Mouse (Mus musculus): Measurements from ENCODE around the gene Trim38.
"Not testable (repeated sequence)": the region's sequence is repeated elsewhere in the genome, so short reads cannot be mapped to it uniquely, and the experiment has no call there.

Gene Trim38

GRCm38 (mm10) chr13:23769613-23770012 is at the start of gene Trim38:
TSS of gene Trim38 (plus strand) at chr13:23769913.
- DNase-seq, result not testable (repeated sequence)

DNA sequence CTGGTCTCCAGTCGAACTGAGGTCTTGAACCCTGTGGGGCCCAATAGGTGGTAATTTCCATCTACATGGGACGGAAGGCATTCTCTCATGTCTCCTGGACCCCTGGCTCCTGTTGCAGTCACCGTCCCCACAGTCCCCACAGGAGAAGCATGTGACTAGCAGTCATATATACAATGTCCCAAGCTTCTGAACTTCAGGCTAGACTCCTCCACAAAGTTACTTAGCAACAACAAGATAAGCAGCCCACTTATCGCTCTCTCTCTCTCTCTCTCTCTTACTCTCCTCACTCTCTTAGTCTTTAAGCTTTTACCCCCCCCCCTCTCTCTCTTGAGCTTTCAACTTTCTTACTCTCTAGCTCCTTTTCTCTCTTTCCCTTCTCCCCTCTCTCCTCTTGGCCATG is 45.5 kb upstream of the Trim38 start:
- no peak for DNase-seq

DNA sequence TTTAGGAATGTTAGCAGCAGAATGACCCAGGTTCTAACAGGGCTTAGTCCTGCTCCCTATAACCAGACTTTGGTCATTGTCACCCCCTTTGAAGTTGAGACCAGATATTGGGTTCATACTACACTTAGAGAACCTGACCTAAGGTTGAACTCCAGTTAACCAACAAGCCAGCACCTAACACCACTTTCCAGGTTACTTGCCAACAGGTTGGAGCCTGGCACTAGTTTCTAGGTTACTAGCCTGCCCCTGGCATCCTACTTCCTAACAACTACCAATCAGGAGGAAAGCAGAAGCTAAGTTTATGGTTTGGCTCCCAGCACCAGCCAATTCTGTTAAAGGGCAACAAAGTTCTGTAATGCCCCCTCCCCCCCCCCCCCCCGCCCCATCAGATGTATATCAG is 44.5 kb upstream of the Trim38 start:
- no peak for DNase-seq

- DNase-seq, result no peak
These were observed 41.1 kb upstream of the Trim38 start for GRCm38 (mm10) chr13:23728472-23729191.

DNA sequence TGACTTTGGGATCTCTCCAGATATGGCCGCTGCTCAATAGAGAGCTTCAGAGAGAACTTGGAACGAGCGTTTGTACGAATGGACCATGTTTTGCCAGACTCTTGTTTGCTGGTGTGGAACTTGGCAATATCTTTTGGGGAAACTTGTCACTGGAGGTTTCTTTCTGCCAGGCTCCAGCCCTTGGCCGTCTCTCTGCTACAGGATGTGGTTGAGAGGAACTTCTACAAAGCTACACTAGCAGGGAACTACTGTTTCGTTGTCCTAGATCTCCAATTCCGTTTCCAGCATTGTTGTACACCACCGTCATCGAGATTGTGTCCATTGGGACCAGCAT is 40.6 kb upstream of the Trim38 start:
- DNase-seq, result no peak

- DNase-seq, result no peak
These were observed 40.0 kb upstream of the Trim38 start for GRCm38 (mm10) chr13:23729706-23730105.

DNA sequence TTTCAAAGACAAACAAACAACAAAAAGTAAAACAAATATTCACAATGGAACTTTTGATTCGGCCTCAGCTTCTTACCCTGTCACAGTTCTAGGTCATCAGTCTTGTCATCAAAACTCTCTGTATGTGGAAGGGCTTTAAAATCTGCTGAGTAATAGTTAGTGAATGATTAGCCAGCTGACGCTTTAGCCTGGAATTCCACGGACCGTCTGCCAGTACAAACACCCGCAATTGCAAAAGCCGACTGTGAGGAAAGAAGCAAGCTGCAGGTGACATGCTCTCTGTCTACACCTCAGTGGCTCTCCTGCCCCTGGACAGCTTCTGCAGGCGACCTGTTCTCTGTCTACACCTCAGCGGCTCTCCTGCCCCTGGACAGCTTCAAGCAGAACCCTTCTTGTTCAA is 39.2 kb upstream of the Trim38 start:
- no peak for DNase-seq

GRCm38 (mm10) chr13:23732156-23732804 is 37.4 kb upstream of the Trim38 start:
- no peak for DNase-seq

GRCm38 (mm10) chr13:23737091-23737490 is 32.6 kb upstream of the Trim38 start:
- no peak for DNase-seq

DNA sequence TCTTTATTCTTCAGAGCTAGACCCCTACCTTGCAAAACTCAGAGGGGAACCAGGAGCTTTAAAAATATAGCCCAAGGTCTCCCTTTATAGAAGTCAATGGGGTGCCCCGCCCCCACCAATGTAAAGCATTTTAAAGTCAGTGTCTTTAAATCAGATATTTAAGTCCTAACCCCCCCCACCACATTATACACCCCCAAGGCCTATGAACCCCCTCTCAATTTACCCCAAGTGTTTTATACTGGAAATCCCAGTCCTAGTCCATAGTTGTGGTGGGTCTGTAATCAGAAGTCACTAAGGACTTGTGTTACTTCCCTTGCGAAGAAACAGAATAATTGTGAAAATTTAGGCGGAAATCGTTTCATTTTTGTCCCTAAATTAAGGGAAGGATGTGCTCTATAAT is 31.7 kb upstream of the Trim38 start:
- DNase-seq, result no peak

DNA sequence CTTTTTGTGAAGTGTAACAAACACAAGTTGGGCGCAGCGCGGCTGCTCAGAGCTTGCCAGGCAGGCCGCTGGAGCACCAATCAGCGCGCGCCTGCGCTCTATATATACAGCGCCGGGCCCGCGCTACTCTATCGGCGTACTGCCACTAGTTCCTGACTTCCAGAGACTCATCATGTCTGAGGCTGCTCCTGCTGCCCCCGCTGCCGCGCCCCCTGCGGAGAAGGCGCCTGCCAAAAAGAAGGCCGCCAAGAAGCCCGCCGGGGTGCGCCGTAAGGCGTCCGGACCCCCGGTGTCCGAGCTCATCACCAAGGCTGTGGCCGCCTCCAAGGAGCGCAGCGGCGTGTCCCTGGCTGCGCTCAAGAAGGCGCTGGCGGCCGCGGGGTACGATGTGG is 31.0 kb upstream of the Trim38 start, which contains the start of gene Hist1h1c:
Gene Hist1h1c, plus strand, starts transcription at position 132 of the 392 bp plus-strand sequence.
- DNase-seq, result peak; percentile 75 to 77

GRCm38 (mm10) chr13:23739069-23739921 is 30.4 kb upstream of the Trim38 start:
- peak; percentile 84 to 86 for DNase-seq

DNA sequence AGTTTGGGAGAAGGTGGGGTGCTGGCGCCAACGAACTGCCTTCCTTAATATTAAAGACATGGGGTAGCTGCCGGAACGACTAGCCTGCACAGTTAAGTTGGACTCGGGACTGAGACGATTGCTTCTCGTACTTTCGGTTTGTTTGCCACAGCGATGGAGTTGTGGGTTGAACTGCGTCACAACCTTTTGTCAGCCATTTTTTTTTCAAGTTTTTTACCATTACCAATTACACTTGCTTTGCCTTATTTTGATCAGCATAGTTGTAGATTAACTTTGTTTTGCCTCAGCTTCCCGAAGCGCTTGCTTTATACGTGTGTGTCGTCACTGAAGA is 29.8 kb upstream of the Trim38 start:
- DNase-seq, result no peak

DNA sequence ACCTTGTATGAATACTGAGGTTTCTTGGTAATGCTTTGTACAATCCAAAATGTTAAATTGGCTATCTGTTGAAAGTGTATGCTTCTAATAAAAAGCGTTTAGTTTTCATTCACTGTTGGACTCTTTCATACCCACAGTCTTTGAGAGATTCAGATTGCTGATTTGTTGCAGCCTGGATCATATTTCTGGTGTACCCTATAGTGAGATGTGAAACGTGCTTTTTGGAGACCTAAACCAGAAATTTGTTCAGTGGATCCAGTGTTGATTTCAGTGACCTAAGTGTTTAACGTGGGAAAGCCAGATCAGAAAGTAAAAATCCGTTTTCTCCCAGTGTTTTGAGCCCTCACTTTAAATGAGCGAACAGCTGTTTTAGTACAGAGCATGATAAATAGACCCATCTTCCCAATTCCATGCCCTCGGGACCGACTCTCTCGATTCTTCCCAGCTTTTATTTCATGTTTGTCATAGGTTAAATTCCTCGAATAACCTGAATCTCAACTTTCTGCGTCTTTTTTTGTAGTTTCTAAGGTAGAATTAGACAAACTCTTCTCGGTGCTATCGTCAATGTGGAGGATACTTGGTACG is 29.4 kb upstream of the Trim38 start:
- no peak for DNase-seq

GRCm38 (mm10) chr13:23740910-23741309 is 28.8 kb upstream of the Trim38 start:
- no peak for DNase-seq

DNA sequence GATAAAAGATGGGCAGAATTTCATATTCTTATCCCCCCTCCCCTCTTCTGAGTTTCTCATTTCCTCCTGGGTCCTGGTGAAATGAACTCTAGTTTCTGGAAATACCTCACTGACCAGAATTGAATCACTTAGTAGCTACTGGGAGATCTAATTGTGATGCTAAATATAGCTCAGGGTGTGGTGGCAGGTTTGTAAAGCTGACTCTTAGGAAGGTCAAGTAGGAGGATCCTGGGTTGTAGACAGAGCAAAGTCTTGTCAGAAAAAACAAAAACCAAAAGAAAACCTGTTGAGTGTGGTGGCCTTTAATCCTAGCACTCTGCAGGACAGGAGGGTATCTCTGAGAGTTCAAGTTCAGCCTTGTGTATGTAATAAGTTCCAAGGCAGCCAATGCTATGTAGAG is 27.7 kb upstream of the Trim38 start:
- DNase-seq, result no peak

DNA sequence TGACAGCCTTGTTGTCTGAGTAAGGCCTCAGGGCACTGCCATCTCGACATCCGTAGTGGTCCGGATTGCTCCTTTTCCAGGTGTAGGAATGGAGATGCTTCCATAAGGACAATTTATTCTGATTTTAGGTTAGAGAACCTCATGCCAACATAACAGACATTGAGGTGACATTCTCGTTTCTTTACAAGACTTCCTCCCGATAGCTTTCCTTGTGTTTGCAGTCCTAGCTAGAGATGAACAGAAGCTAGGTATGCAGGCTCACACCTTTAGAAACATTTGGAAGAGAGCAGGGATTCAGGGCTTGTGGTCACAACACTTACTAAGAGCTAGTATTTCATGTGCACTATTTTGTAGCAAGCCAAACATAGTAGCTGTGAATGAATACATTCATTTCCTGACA is 26.5 kb upstream of the Trim38 start:
- no peak for DNase-seq

GRCm38 (mm10) chr13:23743963-23744362 is 25.8 kb upstream of the Trim38 start:
- no peak for DNase-seq

GRCm38 (mm10) chr13:23744421-23745380 is 25.0 kb upstream of the Trim38 start:
- DNase-seq, result no peak

DNA sequence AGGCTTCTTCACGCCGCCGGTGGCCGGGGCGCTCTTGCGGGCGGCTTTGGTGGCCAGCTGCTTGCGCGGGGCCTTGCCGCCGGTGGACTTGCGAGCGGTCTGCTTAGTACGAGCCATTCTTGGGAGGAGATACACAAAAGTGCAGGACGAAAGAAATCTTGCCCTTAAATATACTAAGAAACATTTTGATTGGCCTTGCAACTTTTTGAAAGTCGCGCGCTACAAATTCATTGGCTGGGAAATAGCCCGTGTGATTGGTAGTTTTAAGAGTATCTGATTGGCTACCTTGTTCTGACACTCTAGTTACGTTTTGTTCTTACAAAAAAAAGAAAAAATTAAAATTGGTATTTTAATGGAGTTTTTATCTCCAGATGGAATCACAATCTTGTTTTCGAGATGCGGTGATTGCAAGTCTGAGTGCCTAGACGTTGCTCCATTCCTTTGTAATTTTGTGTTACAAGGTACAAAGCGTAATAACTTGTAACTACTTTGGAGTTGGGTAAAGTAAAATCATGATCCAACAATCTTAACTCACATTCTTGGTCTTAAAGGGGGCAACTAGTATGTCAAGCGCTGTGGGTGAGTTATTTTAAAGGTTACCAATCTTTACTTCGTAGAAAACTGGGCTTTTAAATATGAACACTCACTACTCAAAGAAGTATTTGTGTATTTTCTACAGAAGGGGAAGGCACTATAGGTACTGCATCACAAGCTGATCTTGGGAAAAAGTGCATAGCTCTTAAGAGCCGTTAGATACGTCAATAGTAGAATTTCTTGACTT is 24.1 kb upstream of the Trim38 start, which contains the start of gene Hist1h3c:
Gene Hist1h3c, minus strand, starts transcription at position 222 of the 781 bp plus-strand sequence.
- peak; percentile 83 to 90 for DNase-seq

All from cerebellum, postnatal 36 days (tissue).